Mouse (Mus musculus): ENCODE measurements around the gene Lsm14b. TPM values are rescaled to one million over a fixed set of nuclear protein-coding genes. Genes with fewer than 3 reads are reported as not detected.

Lsm14b gene
- total and polyA plus RNA-seq, 3 experiments: 12.2 to 16.5 (median 15.3) TPM

- Histone ChIP-seq H3K4me2 (ENCODE audit: insufficient read depth, low read depth, poor library complexity, severe bottlenecking) (no peak overlapping the region), H3K36me3 (replicated peaks in 1 of 2; ENCODE audit: control insufficient read depth in 1 of 2, insufficient read depth in 1 of 2, low read length in 1 of 2) (peaks cover 64 to 97% of the 10 kb centered on the region in 2 experiments), H3K79me2 (replicated peaks; ENCODE audit: control insufficient read depth, extremely low read depth, insufficient read depth, poor library complexity, severe bottlenecking) (0 out of 2 replicates have a peak, but pooled peaks cover 3% of the 10 kb centered on the region), H3K27ac (ENCODE audit: insufficient read depth, low read depth) (no peak overlapping the region), H3K27me3 (replicated peaks) (no peaks in the 10 kb centered on the region), H3K4me3 (replicated peaks in 1 of 3; ENCODE audit: low read depth in 2 of 3, low read length in 2 of 3, poor library complexity in 1 of 3) (no peak overlapping the region), H3K4me1 (ENCODE audit: control insufficient read depth in 1 of 2, insufficient read depth in 2 of 2) (peaks cover 11 to 24% of the 10 kb centered on the region in 2 experiments), H3K9me3 (replicated peaks; ENCODE audit: low read length) (no peaks in the 10 kb centered on the region), H3K9ac (ENCODE audit: insufficient read depth, low read depth) (no peak overlapping the region)
- no peak for DNase-seq (ENCODE audit: extremely low read depth)
- dilution Hi-C loops (cut with MboI; ENCODE audit: extremely low pct_ligation_motif_present, extremely low pct_unique_long_range_greater_than_20kb, low sequenced_read_pairs) (no loop called here), in situ Hi-C loops (cut with MboI; ENCODE audit: low pct_ligation_motif_present, low pct_unique_long_range_greater_than_20kb, low sequenced_read_pairs) (no loop called here)
- TF ChIP-seq MAZ (IDR thresholded peaks at IDR 0.05; ENCODE audit: low read depth, low read length): no peak
Observed at GRCm38 (mm10) chr2:180031270-180031669, 6.5 kb downstream of the Lsm14b start.

GRCm38 (mm10) chr2:180032925-180033324, 8.1 kb downstream of the Lsm14b start:
- H3K9ac ChIP-seq (ENCODE audit: insufficient read depth, low read depth): no peak overlapping the region
- in situ Hi-C loops (cut with MboI; ENCODE audit: low pct_ligation_motif_present, low pct_unique_long_range_greater_than_20kb, low sequenced_read_pairs) (no loop called here), dilution Hi-C loops (cut with MboI; ENCODE audit: extremely low pct_ligation_motif_present, extremely low pct_unique_long_range_greater_than_20kb, low sequenced_read_pairs) (no loop called here)
- H3K4me3 ChIP-seq (replicated peaks in 1 of 3; ENCODE audit: low read depth in 2 of 3, low read length in 2 of 3, poor library complexity in 1 of 3): no peak overlapping the region
- no peaks in the 10 kb centered on the region for H3K9me3 ChIP-seq (replicated peaks; ENCODE audit: low read length)
- peaks cover 1 to 7% of the 10 kb centered on the region in 2 experiments; a peak in 3 of 4 replicates for H3K4me1 ChIP-seq (ENCODE audit: control insufficient read depth in 1 of 2, insufficient read depth in 2 of 2)
- H3K36me3 ChIP-seq (replicated peaks in 1 of 2; ENCODE audit: control insufficient read depth in 1 of 2, insufficient read depth in 1 of 2, low read length in 1 of 2): peaks cover 75 to 97% of the 10 kb centered on the region in 2 experiments
- no peak for DNase-seq (ENCODE audit: extremely low read depth)
- no peaks in the 10 kb centered on the region for H3K27me3 ChIP-seq (replicated peaks)
- TF ChIP-seq USF1 (IDR thresholded peaks at IDR 0.05; ENCODE audit: low read depth, low read length): no peak
- TF ChIP-seq POLR2AphosphoS2 (IDR thresholded peaks at IDR 0.05; ENCODE audit: low read depth, low read length): no peak
- no peak for TF ChIP-seq UBTF (IDR thresholded peaks at IDR 0.05; ENCODE audit: low read depth, low read length)
- no peak for TF ChIP-seq JUN (IDR thresholded peaks at IDR 0.05; ENCODE audit: insufficient read depth, low read depth, low read length)
- TF ChIP-seq NELFE (IDR thresholded peaks at IDR 0.05; ENCODE audit: low read depth, low read length): no peak
- no peak for TF ChIP-seq SIN3A (IDR thresholded peaks at IDR 0.05; ENCODE audit: low read length)
- H3K79me2 ChIP-seq (replicated peaks; ENCODE audit: control insufficient read depth, extremely low read depth, insufficient read depth, poor library complexity, severe bottlenecking): no peaks in the 10 kb centered on the region
- no peak overlapping the region for H3K4me2 ChIP-seq (ENCODE audit: insufficient read depth, low read depth, poor library complexity, severe bottlenecking)
- no peak overlapping the region for H3K27ac ChIP-seq (ENCODE audit: insufficient read depth, low read depth)

GRCm38 (mm10) chr2:180033956-180034355, 9.2 kb downstream of the Lsm14b start:
- no peaks in the 10 kb centered on the region for H3K9me3 ChIP-seq (replicated peaks; ENCODE audit: low read length)
- no peak overlapping the region for H3K4me2 ChIP-seq (ENCODE audit: insufficient read depth, low read depth, poor library complexity, severe bottlenecking)
- no peaks in the 10 kb centered on the region for H3K27me3 ChIP-seq (replicated peaks)
- H3K9ac ChIP-seq (ENCODE audit: insufficient read depth, low read depth): no peak overlapping the region
- TF ChIP-seq HCFC1 (IDR thresholded peaks at IDR 0.05; ENCODE audit: low read depth, low read length) (no peak), JUND (conservative IDR thresholded peaks at IDR 0.05; ENCODE audit: low read depth, low read length) (no peak), PAX5 (IDR thresholded peaks at IDR 0.05; ENCODE audit: low read length) (no peak), EP300 (IDR thresholded peaks at IDR 0.05; ENCODE audit: low read length) (no peak), SMC3 (IDR thresholded peaks at IDR 0.05; ENCODE audit: low read depth, low read length) (no peak), CTCF (conservative IDR thresholded peaks at IDR 0.05 in 1 of 2, IDR thresholded peaks at IDR 0.05 in 1 of 2; ENCODE audit: low read depth in 2 of 2, low read length in 2 of 2) (no peak)
- no peak for DNase-seq (ENCODE audit: extremely low read depth)
- peaks cover 0 to 7% of the 10 kb centered on the region in 2 experiments; a peak in 2 of 4 replicates for H3K4me1 ChIP-seq (ENCODE audit: control insufficient read depth in 1 of 2, insufficient read depth in 2 of 2)
- H3K79me2 ChIP-seq (replicated peaks; ENCODE audit: control insufficient read depth, extremely low read depth, insufficient read depth, poor library complexity, severe bottlenecking): peaks cover 8% of the 10 kb centered on the region; the same call in 1 of the 2 replicates
- H3K4me3 ChIP-seq (replicated peaks in 1 of 3; ENCODE audit: low read depth in 2 of 3, low read length in 2 of 3, poor library complexity in 1 of 3): no peak overlapping the region
- dilution Hi-C loops (cut with MboI; ENCODE audit: extremely low pct_ligation_motif_present, extremely low pct_unique_long_range_greater_than_20kb, low sequenced_read_pairs): no loop called here
- no peak overlapping the region for H3K27ac ChIP-seq (ENCODE audit: insufficient read depth, low read depth)
- H3K36me3 ChIP-seq (replicated peaks in 1 of 2; ENCODE audit: control insufficient read depth in 1 of 2, insufficient read depth in 1 of 2, low read length in 1 of 2): peaks cover 75 to 97% of the 10 kb centered on the region in 2 experiments
- in situ Hi-C loops (cut with MboI; ENCODE audit: low pct_ligation_motif_present, low pct_unique_long_range_greater_than_20kb, low sequenced_read_pairs): no loop called here
